Comparison of ENCODE assay signal across 21 mouse cellular contexts in genomic region chrX:153119013-153119412, GRCm38 (mm10). TPM values are rescaled to one million over a fixed set of nuclear protein-coding genes. Genes with fewer than 3 reads are reported as not detected.
"Had no signal": no experiment of that assay in that cellular context is flagged by ENCODE, and none has a peak within 500 bp of the region (broad histone marks: within the 10 kb centered on the region; RNA-seq: fewer than 3 reads in every experiment).

No protein-coding gene starts in this region.

- ATAC-seq: midbrain, embryonic 13.5 days; midbrain, embryonic 15.5 days had no signal

- H3K36me3 ChIP-seq: midbrain, embryonic 13.5 days; midbrain, embryonic 15.5 days; neural tube, embryonic 12.5 days had no signal

- H3K27ac ChIP-seq: midbrain, embryonic 13.5 days; midbrain, embryonic 15.5 days; neural tube, embryonic 12.5 days had no signal

- H3K9ac ChIP-seq: lung, embryonic 14.5 days; midbrain, embryonic 13.5 days; midbrain, embryonic 15.5 days; neural tube, embryonic 12.5 days had no signal

- H3K4me3 ChIP-seq: megakaryocyte, embryonic 14.5 days; midbrain, embryonic 13.5 days; midbrain, embryonic 15.5 days; neural tube, embryonic 12.5 days had no signal

- H3K4me2 ChIP-seq: lung, embryonic 14.5 days; midbrain, embryonic 11.5 days; midbrain, embryonic 13.5 days; midbrain, embryonic 15.5 days; neural tube, embryonic 12.5 days had no signal

- H3K27me3 ChIP-seq: midbrain, embryonic 13.5 days; midbrain, embryonic 15.5 days had no signal

- H3K9me3 ChIP-seq: megakaryocyte, embryonic 14.5 days; midbrain, embryonic 13.5 days; midbrain, embryonic 15.5 days; neural tube, embryonic 12.5 days had no signal

- H3K4me1 ChIP-seq: megakaryocyte, embryonic 14.5 days; midbrain, embryonic 13.5 days; midbrain, embryonic 15.5 days; neural tube, embryonic 12.5 days had no signal

- DNase-seq: lung, adult 18-20 months; lung, embryonic 14.5 days; lung, postnatal 10 days; lung, postnatal 4 days; retina, postnatal 1 day; right cerebral cortex, adult 18-20 months; right cerebral cortex, postnatal 25 days; right cerebral cortex, postnatal 4 days; spleen, adult 18-20 months; thymus, adult 18-20 months; thymus, postnatal 14 days; thymus, postnatal 36 days had no signal

RNA-seq across cellular contexts. Expression of gene Foxr2, which starts 0.4 kb away (rescaled TPM):
- polyA plus RNA-seq: lung, embryonic 16.5 days; small intestine, adult 2 months; stomach, embryonic 14.5 days; thymus, postnatal 0 days had no signal
